Mouse (Mus musculus): ENCODE results near the gene Serpinb9f.
"Not testable (repeated sequence)": the region's sequence is repeated elsewhere in the genome, so short reads cannot be mapped to it uniquely, and the experiment has no call there.

Gene Serpinb9f

DNA sequence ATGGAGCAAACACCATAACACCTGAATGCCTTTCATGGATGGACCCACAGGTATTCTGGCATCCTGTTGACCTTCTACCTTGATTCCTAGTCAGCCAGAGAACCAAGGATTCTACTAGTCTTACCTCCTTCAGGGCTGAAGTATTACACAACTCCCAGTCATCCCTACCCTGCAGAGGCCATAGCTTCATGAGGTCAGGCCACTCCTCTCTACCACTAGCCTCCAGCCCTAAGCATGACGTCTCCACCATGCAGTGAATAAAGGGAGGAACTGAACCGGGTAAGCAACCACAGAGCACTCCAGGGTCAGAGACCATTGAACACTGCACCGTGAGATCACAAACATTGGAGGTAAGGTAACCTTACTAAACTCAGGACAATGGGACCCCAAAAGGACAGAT is at the start of gene Serpinb9f:
Serpinb9f (plus strand) TSS at position 301 of the 400 bp plus-strand sequence.
- DNase-seq (ENCODE audit: low spot score in 2 of 2), result not testable (repeated sequence)

DNA sequence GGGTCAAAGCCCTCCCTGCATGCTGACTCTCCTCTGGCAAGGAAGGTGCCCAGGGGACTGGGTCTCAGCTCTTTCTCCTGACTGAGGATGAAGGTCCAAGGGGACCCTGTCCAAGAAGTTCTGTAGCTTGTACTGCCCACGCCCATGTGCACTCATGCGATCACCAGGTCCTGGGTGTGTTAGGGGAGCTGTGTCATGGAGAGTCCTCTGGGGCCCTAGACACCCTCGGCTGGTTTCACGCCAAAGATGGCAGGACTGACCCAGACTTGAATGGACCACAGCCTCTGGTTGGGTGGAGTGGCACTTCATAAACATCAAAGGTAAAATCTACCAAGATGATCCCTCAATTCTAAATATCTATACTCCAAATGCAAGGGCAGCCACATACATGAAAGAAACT is 15.2 kb upstream of the Serpinb9f start:
- DNase-seq (ENCODE audit: low spot score in 2 of 2), result not testable (repeated sequence)

DNA sequence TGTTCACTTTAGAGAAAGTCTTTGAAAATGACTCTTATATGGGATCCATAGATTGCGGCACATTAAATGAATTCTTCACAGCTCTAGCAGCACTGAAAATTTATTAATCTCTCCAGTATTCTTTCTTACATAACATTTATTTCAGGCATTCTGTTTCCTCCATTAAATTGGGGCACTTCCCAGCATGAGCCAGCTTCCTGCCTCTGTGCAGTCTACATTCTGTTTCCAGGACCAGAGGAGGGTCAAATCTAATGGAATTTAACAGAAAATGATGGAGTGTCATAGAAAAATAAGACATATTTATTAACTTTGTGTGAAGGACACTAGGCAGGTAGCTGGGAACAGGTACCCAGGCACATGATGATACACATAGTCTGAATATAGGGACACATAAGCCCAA is 32.8 kb downstream of the Serpinb9f start:
- DNase-seq (ENCODE audit: low spot score in 2 of 2), result not testable (repeated sequence)

All from urinary bladder, adult 18-20 months (tissue).